Mouse (Mus musculus) urinary bladder, postnatal 14 days (tissue): ENCODE results near the gene Zbtb8os.

Experiments used
- DNase-seq: peaks from one replicate; pipeline ENCODE4 v3.0.0; 2021; ENCODE audit warnings: low spot score

The Zbtb8os gene

DNA sequence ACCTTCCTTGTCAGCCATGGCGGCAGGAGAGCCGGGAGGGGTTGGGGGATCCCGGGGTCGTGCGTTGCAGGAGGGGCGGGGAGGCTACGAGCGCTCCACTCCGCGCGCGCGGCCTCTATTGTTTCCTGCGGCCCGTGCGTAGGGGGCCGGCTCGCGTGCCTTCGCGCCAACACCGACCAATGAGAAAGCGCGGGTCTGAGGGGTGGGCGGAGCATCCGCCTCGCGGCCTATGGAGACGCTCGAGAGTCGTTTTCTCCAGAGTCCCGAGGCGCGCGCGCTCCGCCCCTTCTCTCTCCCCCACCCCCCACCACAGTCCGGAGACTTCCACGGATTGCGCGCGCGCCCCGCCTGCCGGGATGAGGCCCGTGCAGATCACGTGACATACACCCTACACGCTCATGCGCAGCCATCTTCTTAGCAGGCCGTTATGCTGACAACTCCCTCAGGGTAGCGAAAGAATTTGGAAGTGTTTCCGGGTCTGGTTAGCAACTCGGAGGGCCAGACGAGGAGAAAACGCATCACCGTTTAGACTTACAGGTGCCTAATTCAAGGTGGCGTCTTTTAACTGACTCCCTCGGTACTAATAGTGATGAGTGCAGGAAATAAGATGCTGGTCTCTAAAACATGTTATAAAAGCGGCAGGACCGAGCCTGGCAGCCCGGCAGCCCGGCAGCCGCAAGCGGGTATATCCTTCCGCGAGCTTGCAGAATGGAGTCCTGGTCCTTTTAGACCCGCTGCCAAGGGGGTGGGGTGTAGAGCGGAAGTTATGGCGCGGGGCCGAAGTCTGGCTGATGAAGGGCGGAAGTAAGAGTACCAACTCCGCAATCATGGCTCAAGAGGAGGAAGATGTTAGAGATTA is at the start of gene Zbtb8os, which contains the start of gene Rbbp4:
Gene Zbtb8os, plus strand, starts transcription at position 480 of the 859 bp plus-strand sequence.
Gene Rbbp4, minus strand, starts transcription at position 155 of the 859 bp plus-strand sequence.
- peak; percentile 97 for DNase-seq

DNA sequence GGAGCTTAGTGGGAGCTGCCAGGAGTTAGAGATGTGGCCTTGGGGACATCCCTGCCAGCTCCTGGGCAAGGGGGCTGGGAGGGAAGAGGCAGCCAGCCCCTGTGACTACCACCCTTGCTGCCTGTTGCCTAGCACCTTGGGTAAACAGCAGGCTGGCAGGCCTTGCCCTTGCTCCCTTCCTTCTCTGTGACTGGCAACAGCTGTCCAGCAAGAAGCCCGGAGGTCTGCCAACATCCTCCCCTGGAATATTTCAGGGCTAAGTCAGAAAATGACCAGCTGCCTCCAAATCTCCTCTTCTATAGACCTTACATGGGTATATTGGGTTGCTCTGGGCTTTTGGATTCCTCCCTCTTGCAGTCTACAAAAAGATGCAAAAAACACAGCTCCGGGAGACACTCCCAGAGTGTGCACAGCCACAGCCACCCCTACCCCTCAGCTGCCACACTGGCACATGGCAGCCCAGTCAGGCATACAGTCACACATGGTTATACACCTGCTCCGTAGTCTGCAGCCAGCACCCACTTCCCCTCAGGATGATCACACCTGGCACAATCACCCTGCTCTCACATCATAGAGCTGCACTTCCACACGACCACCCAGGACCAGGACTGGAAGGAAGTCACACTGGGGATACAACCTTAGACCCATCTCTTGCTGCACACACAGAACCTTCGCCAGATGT is 49.4 kb upstream of the Zbtb8os start:
- DNase-seq, result no peak

DNA sequence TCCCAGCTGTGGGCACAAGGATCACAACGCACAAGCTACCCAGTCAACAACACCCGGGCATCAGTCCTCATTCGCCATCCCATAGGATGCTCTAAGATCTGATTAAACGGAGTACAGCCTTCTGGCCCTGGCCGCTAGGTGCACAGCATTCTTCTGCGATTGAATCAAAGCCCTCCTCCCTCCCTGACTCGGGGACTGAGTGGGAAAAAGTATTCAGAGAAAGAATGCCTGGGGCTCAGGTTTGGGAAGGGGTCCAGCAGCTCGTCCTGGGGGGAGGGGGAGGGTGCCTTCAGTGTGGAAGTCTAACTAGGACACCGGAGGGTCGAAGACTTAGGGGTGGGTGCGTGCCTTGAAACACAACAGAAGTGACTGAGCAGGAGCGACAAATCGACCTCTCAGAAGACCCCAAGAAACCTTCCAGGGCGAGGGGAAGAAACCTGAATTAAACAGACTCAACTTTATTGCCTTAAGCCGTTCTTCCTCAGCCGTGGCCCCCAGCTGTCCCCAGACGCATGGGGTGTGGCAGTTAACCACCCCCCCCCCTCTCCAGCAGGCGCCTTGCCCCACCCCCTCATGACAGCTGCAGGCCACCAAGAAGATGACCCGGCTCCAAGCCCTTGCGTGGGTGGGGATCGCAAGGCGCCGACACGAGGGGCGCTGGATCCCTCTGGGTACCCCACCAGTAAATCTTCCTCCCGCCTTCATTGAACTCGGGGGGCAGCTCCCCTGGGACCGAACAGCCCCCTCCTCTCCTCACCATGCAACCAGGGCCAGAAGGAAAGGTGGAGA is 48.6 kb upstream of the Zbtb8os start:
- no peak for DNase-seq

DNA sequence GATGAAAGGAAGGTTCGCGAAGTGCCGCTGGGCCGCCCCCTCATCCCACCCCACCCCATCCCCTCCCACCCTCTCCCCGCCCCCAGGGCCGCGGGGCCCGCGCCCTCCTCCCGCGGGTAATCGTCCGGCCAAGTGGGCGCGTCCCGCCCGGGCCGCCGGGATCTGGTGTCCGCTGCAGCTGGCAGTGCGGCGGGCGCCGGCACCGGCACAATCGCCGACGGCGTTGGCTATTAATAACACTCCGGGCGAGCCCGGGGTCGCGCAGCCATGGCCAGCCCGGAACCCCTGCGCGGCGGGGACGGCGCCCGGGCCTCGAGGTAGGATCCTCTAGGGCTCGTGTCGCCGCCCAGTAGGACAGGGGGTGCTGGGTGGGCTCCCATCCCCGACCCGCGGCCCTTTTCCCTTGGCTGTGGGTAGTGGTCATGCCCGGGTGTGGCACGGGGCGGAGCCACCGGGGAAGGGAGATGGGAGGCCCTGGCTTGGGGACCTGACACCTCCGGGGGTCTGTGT is 48.0 kb upstream of the Zbtb8os start, which contains the start of gene Sync:
Gene Sync, plus strand, starts transcription at position 146 of the 510 bp plus-strand sequence.
- DNase-seq, result peak; percentile 32

DNA sequence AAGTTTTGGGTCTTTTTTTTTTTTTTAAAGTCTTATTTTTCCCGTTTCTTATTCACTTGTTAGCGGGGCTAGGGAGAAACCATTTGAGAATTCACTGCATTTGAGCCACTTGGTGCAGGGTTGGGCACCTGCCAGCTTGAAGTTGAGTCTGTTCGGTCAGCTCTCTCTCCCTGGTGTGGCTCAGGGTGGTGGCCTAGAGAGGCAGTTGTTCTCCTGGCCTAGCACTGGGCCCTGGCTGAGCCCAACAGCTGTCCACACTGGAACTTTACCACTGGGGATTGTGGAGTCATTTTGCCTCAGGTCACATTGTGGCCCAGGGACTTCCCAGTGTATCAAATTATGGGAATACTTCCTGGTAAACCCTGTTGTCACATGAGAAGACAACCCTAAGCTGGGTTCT is 47.4 kb upstream of the Zbtb8os start:
- DNase-seq, result no peak

DNA sequence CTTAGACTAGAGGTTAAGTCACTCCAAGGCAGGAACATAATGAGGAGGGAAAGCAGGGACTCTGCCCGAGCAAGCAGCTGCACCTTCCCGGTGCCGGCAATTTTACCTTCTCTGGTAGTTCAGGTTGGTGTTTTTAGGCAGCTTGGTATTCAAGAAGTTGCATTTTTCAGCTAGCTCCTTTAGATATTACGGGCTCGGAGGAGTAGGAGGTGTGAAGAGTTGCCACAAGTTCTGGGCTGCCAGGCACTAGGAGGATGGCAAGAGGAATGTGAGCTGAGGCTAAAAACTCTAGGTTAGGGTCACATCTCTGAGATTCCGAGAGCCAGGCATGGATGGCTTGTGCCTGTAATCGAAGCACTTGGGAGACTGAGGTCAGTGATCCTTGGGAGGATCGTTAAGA is 45.8 kb upstream of the Zbtb8os start:
- no peak for DNase-seq

DNA sequence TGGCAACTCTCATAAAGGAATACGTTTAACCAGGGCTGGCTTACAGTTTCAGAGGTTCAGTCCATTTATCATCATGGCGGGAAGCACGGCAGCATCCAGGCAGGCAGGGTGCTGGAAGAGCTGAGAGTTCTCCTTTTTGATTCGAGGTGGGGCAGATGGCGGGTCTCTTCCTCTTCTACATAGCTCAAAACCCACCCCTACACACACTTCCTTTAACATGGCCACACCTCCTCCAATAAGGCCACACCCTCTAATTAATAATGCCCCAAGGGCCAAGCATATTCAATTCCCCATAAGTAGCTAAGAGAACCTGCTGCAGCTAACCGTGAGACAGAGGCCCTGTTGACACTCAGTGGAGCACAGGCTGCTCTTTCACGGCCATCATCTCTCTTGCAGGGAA is 42.7 kb upstream of the Zbtb8os start:
- DNase-seq, result no peak

DNA sequence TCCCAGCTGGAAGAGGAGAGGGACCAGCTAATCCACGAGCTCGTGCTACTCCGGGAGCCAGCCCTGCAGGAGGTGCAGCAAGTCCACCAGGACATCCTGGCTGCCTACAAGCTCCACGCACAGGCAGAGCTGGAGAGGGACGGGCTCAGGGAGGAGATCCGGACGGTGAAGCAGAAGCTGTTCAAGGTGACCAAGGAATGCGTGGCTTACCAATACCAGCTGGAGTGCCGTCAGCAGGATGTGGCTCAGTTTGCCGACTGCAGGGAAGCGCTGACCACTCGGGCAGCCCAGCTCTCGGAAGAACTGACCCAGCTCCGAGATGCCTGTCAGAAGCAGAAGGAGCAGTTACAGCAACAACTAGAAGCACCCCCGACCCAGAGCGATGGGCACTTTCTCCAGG is 41.8 kb upstream of the Zbtb8os start:
- no peak for DNase-seq

DNA sequence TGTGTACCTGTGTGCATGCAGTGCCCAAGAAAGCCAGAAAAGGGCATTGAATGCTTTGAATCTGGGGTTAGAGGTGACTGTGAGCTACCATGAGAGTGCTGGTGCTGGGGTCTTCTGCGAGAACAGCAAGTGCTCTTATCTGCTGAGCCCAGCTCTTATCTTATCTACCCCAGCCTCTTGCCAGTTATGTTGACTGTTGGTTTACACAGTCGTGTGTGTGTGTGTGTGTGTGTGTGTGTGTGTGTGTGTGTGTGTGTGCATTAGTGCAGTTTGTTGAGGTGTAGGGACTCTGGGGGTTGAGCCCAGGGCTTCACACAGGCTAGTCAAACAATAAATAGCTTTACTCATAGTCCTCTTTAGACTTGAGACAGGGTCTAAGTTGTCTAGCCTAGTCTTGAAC is 40.3 kb upstream of the Zbtb8os start:
- DNase-seq, result no peak

DNA sequence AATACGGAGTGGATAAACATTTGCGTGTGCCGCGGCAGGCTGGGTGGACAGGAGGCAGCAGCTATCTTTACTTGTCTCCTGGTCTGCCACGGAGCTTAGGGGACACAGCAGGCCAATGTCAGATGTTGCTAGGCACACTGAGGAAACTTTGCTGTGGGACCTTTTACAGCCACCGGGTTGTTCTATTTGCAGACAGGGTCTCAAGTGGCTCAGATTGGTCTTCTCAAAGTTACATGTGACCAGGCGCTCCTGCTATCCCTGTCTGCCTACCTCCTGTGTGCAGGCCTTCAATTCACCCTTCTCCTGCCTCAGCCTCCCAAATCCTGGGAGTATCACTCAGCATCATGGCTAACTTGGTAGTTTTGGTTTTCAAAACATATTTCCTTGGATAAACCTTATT is 39.4 kb upstream of the Zbtb8os start:
- no peak for DNase-seq

DNA sequence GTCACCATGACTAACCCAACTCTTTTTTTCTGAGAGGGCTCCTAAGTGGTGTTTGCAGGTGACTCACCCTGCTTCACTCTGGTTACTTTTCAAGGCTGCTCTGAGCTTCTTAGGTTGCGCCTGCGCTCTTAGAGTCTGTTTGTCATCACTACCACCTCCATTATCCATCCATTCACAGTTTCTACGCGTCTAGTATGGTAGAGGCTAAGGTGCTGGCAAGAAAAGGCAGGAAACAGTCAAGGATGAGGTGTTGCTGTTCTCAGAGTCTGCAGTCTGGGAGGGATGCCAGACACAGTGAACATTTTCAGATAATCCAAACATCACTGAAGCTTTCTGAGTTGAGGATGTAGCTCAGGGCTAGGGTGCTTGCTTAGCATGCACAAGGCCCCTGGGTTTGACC is 37.8 kb upstream of the Zbtb8os start:
- no peak for DNase-seq

DNA sequence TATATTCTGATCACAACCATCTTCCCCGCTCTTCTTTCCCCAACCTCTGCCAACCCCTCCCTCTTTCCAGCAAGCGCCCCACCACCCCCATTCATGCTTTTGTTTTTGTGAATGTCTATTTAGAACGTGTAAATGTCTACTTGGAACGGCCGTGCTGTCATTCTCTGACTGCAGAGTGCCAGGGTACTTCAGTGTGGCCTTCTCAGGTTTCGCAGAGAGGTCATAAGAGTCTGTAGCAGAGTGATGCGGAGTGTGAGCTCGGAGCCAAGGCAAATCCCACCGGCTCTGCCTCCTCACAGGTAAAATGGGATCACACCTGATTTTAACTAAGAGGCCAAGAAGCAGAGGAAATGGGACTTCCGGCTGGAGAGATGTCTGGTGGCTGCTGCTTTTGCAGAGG is 36.4 kb upstream of the Zbtb8os start:
- DNase-seq, result no peak

DNA sequence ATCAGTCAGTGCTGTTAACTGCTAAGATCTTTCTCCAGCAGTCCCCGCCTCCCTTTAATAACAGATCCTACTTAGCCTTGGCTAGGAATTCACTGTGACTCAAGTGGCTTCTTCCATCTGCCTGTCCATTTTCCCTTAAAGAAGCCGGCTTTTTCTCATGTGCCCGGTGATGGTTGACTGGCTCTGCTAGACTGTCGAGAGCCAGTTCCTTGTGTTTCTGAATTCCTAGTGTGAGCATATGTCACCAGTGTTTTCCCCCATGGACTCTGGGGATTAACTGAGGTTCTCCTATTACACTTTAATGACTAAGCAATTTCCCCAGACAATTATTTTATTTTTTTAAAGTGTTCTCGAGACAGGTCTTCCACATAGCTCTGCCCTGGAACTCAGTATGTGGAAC is 32.1 kb upstream of the Zbtb8os start:
- DNase-seq, result no peak

DNA sequence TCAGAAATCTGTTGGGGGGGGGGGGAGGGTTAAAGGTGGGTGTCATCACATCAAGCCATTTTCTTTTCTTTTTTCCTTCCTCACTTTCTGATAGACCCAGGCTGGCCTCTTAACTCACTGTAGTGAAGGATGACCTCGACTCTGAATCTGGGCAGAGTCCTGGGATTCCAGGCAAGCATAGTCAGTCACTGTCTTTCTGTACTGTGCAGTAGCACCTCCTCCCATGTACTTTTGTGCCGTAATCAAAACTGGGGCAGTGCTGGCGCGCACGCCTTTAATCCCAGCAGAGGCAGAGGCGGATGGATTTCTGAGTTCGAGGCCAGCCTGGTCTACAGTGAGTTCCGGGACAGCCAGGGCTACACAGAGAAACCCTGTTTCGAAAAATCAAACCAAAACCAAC is 31.7 kb upstream of the Zbtb8os start:
- DNase-seq, result no peak

DNA sequence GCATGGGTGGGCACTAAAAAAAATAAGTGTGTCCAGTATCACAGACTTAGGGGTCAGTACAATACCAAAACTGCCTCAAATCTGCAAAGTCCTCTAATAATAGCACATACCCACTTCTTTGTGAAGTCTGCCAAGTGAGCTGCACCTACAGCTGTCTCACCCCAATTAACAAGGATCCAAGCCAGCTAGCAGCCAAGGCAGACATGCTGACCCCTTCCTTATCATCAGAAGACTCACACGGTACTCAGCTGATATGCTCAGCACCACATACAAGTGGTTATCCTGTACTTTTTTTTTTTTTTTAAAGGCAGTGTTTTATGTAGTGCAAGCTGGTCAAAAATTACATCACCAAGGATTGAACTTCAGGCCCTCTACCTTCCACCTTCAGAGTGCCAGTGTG is 31.2 kb upstream of the Zbtb8os start:
- DNase-seq, result no peak

DNA sequence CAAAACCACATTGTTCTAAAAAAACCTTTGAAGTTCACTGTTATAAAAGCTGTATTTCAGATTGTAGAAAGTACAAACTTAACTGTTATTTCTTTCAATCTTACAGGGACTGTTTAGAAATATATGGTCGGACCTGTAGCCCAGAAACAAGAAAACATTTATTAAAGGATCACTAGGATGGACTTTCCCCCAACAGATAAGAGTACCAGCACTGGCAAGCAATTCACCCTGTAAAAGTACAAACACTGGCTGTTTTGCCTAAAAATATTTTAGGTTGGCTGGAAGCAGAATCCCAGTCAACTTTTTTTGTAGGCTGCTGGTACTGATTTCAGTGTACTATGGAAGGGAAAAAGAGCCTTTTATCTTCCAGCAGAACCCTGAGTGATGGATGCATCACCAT is 27.6 kb upstream of the Zbtb8os start:
- no peak for DNase-seq

DNA sequence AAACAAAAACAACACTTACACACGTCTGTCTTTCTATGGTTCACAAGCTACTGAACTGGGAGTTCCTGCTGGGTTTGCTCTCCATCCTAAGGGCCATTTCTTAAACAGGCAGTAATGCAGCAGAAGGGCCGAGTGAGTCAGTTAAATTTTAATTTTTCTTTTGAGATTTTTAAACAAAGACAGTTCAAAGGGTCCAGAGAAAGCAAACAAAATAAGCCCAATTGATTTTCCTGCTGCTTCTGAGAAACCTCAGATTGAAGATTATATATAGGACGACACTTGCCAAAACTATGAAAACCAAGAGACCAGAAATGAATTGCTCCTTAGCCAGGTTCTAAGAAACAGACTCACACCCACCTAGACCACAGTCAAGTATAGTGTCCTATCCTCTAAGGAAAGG is 21.6 kb upstream of the Zbtb8os start:
- DNase-seq, result no peak

DNA sequence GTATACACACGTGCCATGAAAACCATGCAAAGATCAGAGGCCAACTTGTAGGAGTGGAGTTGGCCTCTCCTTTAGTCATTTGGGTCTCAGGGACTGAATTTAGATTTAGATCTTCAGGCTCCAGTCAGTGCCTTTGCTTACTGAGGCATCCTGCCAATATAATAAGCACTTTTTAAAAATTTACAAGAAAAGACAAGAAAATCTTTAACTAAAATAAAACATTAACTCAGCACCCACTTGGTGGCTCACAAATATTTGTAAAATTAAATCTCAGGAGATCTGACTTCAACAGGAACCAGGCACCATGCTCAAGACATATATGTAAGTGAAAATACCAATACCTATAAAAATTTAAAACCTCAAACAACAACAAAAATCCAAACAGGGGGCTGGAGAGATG is 14.6 kb upstream of the Zbtb8os start:
- no peak for DNase-seq

DNA sequence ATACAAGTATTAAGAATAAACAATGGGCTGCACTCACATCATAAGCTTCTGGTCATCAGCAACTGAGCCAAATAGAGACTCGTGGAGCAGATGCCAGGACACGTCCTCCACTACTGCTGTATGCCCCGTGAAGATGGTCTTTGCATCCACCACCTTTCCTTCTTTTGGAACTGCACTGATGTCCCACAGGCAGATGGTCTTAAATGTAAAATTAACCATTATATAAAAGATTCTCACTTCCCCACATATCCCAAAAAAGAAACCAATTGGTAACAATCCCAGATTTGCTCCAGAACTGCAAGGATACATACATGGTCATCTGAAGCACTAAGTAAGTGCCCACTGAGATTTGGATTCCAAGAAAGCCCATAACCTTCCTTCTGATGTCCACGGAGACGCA is 13.5 kb upstream of the Zbtb8os start:
- no peak for DNase-seq

DNA sequence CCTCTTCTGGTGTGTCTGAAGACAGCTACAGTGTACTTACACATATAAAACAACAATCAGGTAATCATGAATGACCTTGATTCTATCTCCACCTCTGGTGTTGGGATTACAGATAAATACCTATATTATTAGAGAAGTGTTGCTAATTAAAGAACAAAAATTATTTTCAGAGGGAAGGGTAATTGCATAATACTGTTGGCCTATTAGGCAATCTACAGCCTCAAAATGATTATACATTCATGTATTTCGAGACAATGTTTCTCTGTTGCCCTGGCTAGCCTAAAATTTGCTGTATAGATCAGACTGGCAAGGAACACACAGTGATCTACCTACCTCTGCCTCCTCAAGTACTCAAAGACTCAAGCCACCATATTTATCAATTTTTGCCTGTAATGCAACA is 12.0 kb upstream of the Zbtb8os start:
- no peak for DNase-seq

DNA sequence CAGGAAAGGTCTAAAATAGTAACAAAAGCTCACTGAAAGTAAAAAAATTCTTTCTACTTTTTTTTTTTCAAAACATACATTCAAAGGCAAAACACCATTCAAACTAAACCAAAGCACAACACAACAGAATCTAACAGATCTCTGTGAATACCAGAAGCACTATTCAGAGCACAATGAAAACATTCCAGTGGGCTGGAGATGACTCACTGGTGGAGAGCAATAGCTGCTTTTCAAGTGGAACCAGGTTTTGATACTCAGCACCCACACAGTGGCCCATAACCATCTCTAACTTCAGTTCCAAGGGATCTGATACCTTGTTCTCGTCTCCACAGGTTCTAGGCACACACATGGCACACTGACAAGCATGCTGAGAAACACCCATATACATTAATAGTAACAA is 10.7 kb upstream of the Zbtb8os start:
- DNase-seq, result peak; percentile 46

DNA sequence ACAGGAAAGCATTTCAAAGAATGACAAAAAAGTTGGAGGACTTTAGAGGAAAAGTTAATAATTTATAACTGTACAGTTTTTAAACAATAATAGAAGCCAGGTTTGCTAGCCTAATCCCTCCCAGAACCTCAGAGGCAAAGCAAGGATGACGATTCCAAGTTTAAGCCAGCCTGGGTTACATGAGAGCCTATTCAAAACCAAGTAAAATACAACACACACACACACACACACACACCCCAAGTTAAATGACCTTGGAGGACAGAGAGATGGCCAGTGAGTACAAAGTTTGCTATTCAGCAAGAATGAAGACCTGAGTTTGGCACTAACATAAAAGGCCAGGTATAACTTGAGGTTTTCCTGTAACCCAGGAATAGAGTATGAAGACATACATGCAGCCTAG is 9.3 kb upstream of the Zbtb8os start:
- no peak for DNase-seq
